In the genomic region with DNA sequence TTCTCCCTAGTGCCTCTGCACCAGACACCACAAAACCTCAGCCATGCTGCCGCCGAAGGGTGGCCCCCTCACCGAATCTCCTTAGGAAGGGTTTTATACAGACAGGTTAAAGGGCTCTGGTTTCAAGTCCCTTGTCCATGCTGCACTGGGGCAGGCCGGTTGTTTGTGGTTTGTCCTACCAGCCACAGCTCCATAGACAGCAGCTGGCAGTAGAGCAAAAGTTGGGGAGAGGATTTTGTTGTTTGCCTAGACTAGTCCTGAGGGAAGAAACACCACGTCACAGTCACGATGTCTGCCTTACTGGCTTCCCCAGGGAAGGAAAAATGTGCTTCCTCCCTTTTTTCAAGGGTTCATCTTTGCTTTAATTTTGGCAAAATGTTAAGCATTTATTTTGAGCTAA, we compare ENCODE assay signal across 1 mouse cellular context.
TF ChIP-seq lines count a peak whose summit lies in the region.

No protein-coding gene starts in this region.

TF ChIP-seq in CH12.LX, 34 proteins besides CTCF, POLR2A, EP300 and RAD21 (continued from another document):
- TF ChIP-seq SMC3 (IDR thresholded peaks at IDR 0.05; ENCODE audit: low read depth, low read length) (no peak), HCFC1 (IDR thresholded peaks at IDR 0.05; ENCODE audit: low read depth, low read length) (no peak), GABPA (IDR thresholded peaks at IDR 0.05; ENCODE audit: insufficient replicate concordance, low read depth, low read length) (no peak), ZMIZ1 (IDR thresholded peaks at IDR 0.05; ENCODE audit: low read depth, low read length) (no peak), USF2 (conservative IDR thresholded peaks at IDR 0.05; ENCODE audit: low read depth, low read length) (no peak), ETS1 (conservative IDR thresholded peaks at IDR 0.05; ENCODE audit: low read depth, low read length) (no peak), ZC3H11A (IDR thresholded peaks at IDR 0.05; ENCODE audit: low read depth, low read length) (no peak), PAX5 (IDR thresholded peaks at IDR 0.05; ENCODE audit: low read length) (no peak), TCF12 (IDR thresholded peaks at IDR 0.05; ENCODE audit: low read depth, low read length) (no peak), MXI1 (IDR thresholded peaks at IDR 0.05; ENCODE audit: low read depth, low read length) (no peak), UBTF (IDR thresholded peaks at IDR 0.05; ENCODE audit: low read depth, low read length) (no peak), MAZ (IDR thresholded peaks at IDR 0.05; ENCODE audit: low read depth, low read length) (no peak), MAX (IDR thresholded peaks at IDR 0.05; ENCODE audit: low read length) (no peak)
